Mouse (Mus musculus) heart, adult 18-20 months (tissue): Measurements from ENCODE around the gene Entpd3. TPM values are rescaled to one million over a fixed set of nuclear protein-coding genes. Genes with fewer than 3 reads are reported as not detected.
A peak's percentile ranks its signal among the peaks of the same experiment; 100 is the strongest.

Experiments
- DNase-seq, 2 experiments: peaks; one replicate each; pipeline ENCODE4 v3.0.0; 2021 to 2022; ENCODE audit warnings: mixed read lengths in 1 of 2
- total RNA-seq, 2 experiments: library from RNA; stranded (reverse); gene quantifications; 2 replicates each; pipeline ENCODE4 v1.2.3; 2021

Gene Entpd3
- total RNA-seq, 2 experiments from 2014 or later: not detected

- no peak for DNase-seq
These were observed 40.2 kb downstream of the Entpd3 start for GRCm38 (mm10) chr9:120579808-120580207.

GRCm38 (mm10) chr9:120581941-120582618, 42.5 kb downstream of the Entpd3 start:
- DNase-seq: peak; percentile 65 to 67

GRCm38 (mm10) chr9:120582619-120583308, 43.1 kb downstream of the Entpd3 start:
- peak; percentile 92 to 94 for DNase-seq

- DNase-seq: no peak
These were observed 43.7 kb downstream of the Entpd3 start for GRCm38 (mm10) chr9:120583314-120583713.

- peak; percentile 63 to 90 for DNase-seq
These were observed 46.9 kb downstream of the Entpd3 start for GRCm38 (mm10) chr9:120586546-120586945.

- peak; percentile 47 to 91 for DNase-seq
These were observed 51.9 kb downstream of the Entpd3 start for GRCm38 (mm10) chr9:120591490-120591889.

- no peak for DNase-seq
These were observed 53.9 kb downstream of the Entpd3 start for GRCm38 (mm10) chr9:120593383-120594101.

- DNase-seq: no peak
These were observed 55.2 kb downstream of the Entpd3 start for GRCm38 (mm10) chr9:120594839-120595238.

- no peak for DNase-seq
These were observed 55.7 kb downstream of the Entpd3 start for GRCm38 (mm10) chr9:120595306-120595705.

- DNase-seq: peak; percentile 67 to 87
These were observed 62.0 kb downstream of the Entpd3 start for GRCm38 (mm10) chr9:120601488-120602171.

GRCm38 (mm10) chr9:120602172-120602838, 62.7 kb downstream of the Entpd3 start:
- DNase-seq: peak; percentile 28 to 51

GRCm38 (mm10) chr9:120602839-120603511, 63.4 kb downstream of the Entpd3 start:
- DNase-seq: peak; percentile 88 to 95

GRCm38 (mm10) chr9:120603512-120603908, 63.9 kb downstream of the Entpd3 start:
- DNase-seq: peak in 1 of 2 experiments; percentile 8

GRCm38 (mm10) chr9:120603956-120604355, 64.3 kb downstream of the Entpd3 start:
- no peak for DNase-seq

GRCm38 (mm10) chr9:120611055-120611454, 71.4 kb downstream of the Entpd3 start:
- no peak for DNase-seq

GRCm38 (mm10) chr9:120614059-120614458, 74.4 kb downstream of the Entpd3 start:
- DNase-seq: no peak

Other genes starting within 250 kb of the Entpd3 start
- gene Myrip, start 238.3 kb upstream of the Entpd3 start, total RNA-seq: 1 to 10 TPM; 6.8 to 9.5 TPM
- gene Eif1b, start 47.6 kb upstream of the Entpd3 start, total RNA-seq: 10 to 100 TPM; 65.5 to 68.2 TPM
- gene Rpl14, start 31.6 kb downstream of the Entpd3 start, total RNA-seq: 100 to 1,000 TPM; 310 to 313 TPM